ENCODE assay signal across 16 mouse cellular contexts in the genomic region with DNA sequence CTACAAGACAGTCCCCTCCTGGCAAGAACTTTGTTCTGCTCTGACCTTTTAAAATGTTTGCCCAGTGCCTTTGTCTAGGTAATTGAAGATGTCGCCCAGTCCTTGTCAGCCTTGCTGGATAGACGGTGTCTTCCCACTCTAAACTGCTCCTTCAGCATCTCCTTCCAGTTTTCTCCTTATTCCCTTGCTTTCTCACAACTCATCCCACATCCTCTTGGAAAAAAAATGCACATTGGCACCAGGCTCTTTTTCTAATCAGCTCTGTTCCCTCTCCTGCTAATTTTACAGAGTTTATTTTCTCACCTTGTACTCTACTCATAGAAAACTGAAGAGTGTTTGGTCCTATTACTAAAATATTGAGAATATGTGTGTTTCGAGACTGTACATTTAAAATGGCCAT.
"Had no signal": no experiment of that assay in that cellular context is flagged by ENCODE, and none has a peak within 500 bp of the region (broad histone marks: within the 10 kb centered on the region; RNA-seq: fewer than 3 reads in every experiment).

No protein-coding gene starts in this region.

- ATAC-seq: liver, embryonic 12.5 days; midbrain, embryonic 13.5 days; midbrain, embryonic 16.5 days had no signal

- DNase-seq: kidney, adult 11 months; kidney, adult 9 months; kidney, postnatal 14 days; kidney, postnatal 4 days; liver; lung, adult 18-20 months; lung, postnatal 10 days; lung, postnatal 36 days; retina, postnatal 1 day; right cerebral cortex, postnatal 4 days; thymus, adult 2 months; thymus, postnatal 14 days; thymus, postnatal 4 days had no signal
